In genomic region chr15:68412697-68413096, GRCm38 (mm10) we compare ENCODE assay signal across 31 mouse cellular contexts.
DNase-seq lines count a peak whose midpoint lies in the region; ATAC-seq and TF ChIP-seq lines count a peak whose summit lies in the region.
"Had no signal": no experiment of that assay in that cellular context is flagged by ENCODE, and none has a peak within 500 bp of the region (broad histone marks: within the 10 kb centered on the region; RNA-seq: fewer than 3 reads in every experiment).

No protein-coding gene starts in this region.

- no peaks in the 10 kb centered on the region for H3K36me3 ChIP-seq in lung, embryonic 16.5 days (ENCODE audit: control insufficient read depth, insufficient read depth, low read length)
- H3K36me3 ChIP-seq in heart, embryonic 12.5 days, result no peaks in the 10 kb centered on the region
- H3K36me3 ChIP-seq in heart, postnatal 0 days (replicated peaks; ENCODE audit: control insufficient read depth, insufficient read depth, low read length), result no peaks in the 10 kb centered on the region
- H3K36me3 ChIP-seq: embryonic facial prominence, embryonic 15.5 days; forebrain, embryonic 12.5 days; hindbrain, embryonic 10.5 days; hindbrain, embryonic 15.5 days; kidney, embryonic 15.5 days; limb, embryonic 13.5 days; midbrain, embryonic 10.5 days; midbrain, embryonic 15.5 days; neural tube, embryonic 15.5 days had no signal

- 47% methylated on average over 2 of the region's 2 CpGs for WGBS in lung, embryonic 16.5 days
- WGBS in lung, adult 2 months, result 57% methylated on average over 2 of the region's 2 CpGs
- 23% methylated on average over 2 of the region's 2 CpGs for WGBS in heart, embryonic 12.5 days
- 45% methylated on average over 2 of the region's 2 CpGs for WGBS in heart, postnatal 0 days

- ATAC-seq in lung, embryonic 16.5 days (ENCODE audit: low read depth), result no peak
- peak; percentile 63; the same call in 1 of the 2 replicates for ATAC-seq in heart, embryonic 12.5 days (ENCODE audit: insufficient number of reproducible peaks, low FRiP score)
- peak; percentile 81 for ATAC-seq in heart, postnatal 0 days (ENCODE audit: insufficient read depth, low read depth)
- ATAC-seq: forebrain, postnatal 0 days; inflammation-experienced regulatory T-cells, adult 6 months; midbrain, embryonic 15.5 days; Patski had no signal

- TF ChIP-seq POLR2A in lung, adult 2 months (IDR thresholded peaks at IDR 0.05; ENCODE audit: borderline replicate concordance, extremely low read depth, low read depth, low read length), result no peak

- H3K4me3 ChIP-seq in lung, embryonic 16.5 days (ENCODE audit: low read length), result no peak overlapping the region
- no peak overlapping the region for H3K4me3 ChIP-seq in lung, adult 2 months (replicated peaks; ENCODE audit: extremely low read depth, low read depth, low read length)
- no peak overlapping the region for H3K4me3 ChIP-seq in heart, embryonic 12.5 days
- no peak overlapping the region for H3K4me3 ChIP-seq in heart, postnatal 0 days (ENCODE audit: low read depth, low read length)
- H3K4me3 ChIP-seq: embryonic facial prominence, embryonic 15.5 days; forebrain, embryonic 12.5 days; hindbrain, embryonic 10.5 days; hindbrain, embryonic 15.5 days; kidney, embryonic 15.5 days; limb, embryonic 13.5 days; midbrain, embryonic 10.5 days; midbrain, embryonic 15.5 days; neural tube, embryonic 15.5 days had no signal

- peak; percentile 76 for TF ChIP-seq EP300 in heart, postnatal 0 days (IDR thresholded peaks at IDR 0.05; ENCODE audit: low read depth)

- H3K9ac ChIP-seq in lung, embryonic 16.5 days (ENCODE audit: low read length), result no peak overlapping the region
- H3K9ac ChIP-seq in heart, embryonic 12.5 days, result no peak overlapping the region
- H3K9ac ChIP-seq in heart, postnatal 0 days (replicated peaks; ENCODE audit: low read depth, low read length), result no peak overlapping the region
- H3K9ac ChIP-seq: embryonic facial prominence, embryonic 15.5 days; forebrain, embryonic 12.5 days; forebrain, postnatal 0 days; hindbrain, embryonic 15.5 days; kidney, embryonic 15.5 days; limb, embryonic 13.5 days; midbrain, embryonic 15.5 days; neural tube, embryonic 15.5 days had no signal

- DNase-seq in lung, adult 2 months, result no peak
- DNase-seq in heart, postnatal 0 days (ENCODE audit: low spot score), result peak; percentile 52
- no peak for DNase-seq in left cerebral cortex, adult 8-10 months (ENCODE audit: low spot score in 2 of 2)
- no peak for DNase-seq in ovary, adult 18-20 months (ENCODE audit: low spot score)
- no peak for DNase-seq in right cerebral cortex, postnatal 36 days (ENCODE audit: low spot score in 2 of 2)
- DNase-seq: adrenal gland, postnatal 14 days; cerebellum, adult 11-12 months; cerebellum, postnatal 10 days; forebrain, postnatal 0 days; kidney, adult 18-20 months; kidney, postnatal 25 days; lung, postnatal 10 days; right cerebral cortex, adult 18-20 months; right cerebral cortex, postnatal 4 days; thymus, adult 18-20 months; thymus, postnatal 4 days had no signal

- TF ChIP-seq CTCF in lung, adult 2 months (IDR thresholded peaks at IDR 0.05; ENCODE audit: insufficient read depth, low read length), result no peak
- TF ChIP-seq CTCF in heart, postnatal 0 days (IDR thresholded peaks at IDR 0.05; ENCODE audit: low read depth), result no peak

- H3K4me1 ChIP-seq in lung, embryonic 16.5 days (replicated peaks; ENCODE audit: control insufficient read depth, insufficient read depth, low read length), result peaks cover 15% of the 10 kb centered on the region
- peaks cover 12% of the 10 kb centered on the region for H3K4me1 ChIP-seq in lung, adult 2 months (ENCODE audit: control insufficient read depth, insufficient read depth, low read length)
- H3K4me1 ChIP-seq in heart, embryonic 12.5 days (replicated peaks), result peaks cover 31% of the 10 kb centered on the region
- peaks cover 21% of the 10 kb centered on the region; the same call in 1 of the 2 replicates for H3K4me1 ChIP-seq in heart, postnatal 0 days (ENCODE audit: control insufficient read depth, insufficient read depth)
- H3K4me1 ChIP-seq: embryonic facial prominence, embryonic 15.5 days; hindbrain, embryonic 15.5 days; kidney, embryonic 15.5 days; midbrain, embryonic 15.5 days had no signal

- no peaks in the 10 kb centered on the region for H3K9me3 ChIP-seq in lung, embryonic 16.5 days (ENCODE audit: control insufficient read depth, low read length)
- H3K9me3 ChIP-seq in heart, embryonic 12.5 days (replicated peaks), result no peaks in the 10 kb centered on the region
- H3K9me3 ChIP-seq in heart, postnatal 0 days (replicated peaks; ENCODE audit: control insufficient read depth, low read length), result no peaks in the 10 kb centered on the region
- H3K9me3 ChIP-seq: embryonic facial prominence, embryonic 15.5 days; forebrain, embryonic 12.5 days; hindbrain, embryonic 10.5 days; hindbrain, embryonic 15.5 days; kidney, embryonic 15.5 days; limb, embryonic 13.5 days; midbrain, embryonic 10.5 days; midbrain, embryonic 15.5 days; neural tube, embryonic 15.5 days had no signal

- H3K27me3 ChIP-seq in lung, embryonic 16.5 days (ENCODE audit: control insufficient read depth, insufficient read depth, low read depth, low read length), result no peaks in the 10 kb centered on the region
- peaks cover 7% of the 10 kb centered on the region; the same call in 1 of the 2 replicates for H3K27me3 ChIP-seq in heart, embryonic 12.5 days (replicated peaks)
- H3K27me3 ChIP-seq in heart, postnatal 0 days (ENCODE audit: control insufficient read depth, insufficient read depth, low read length), result 0 out of 2 replicates have a peak, but pooled peaks cover 3% of the 10 kb centered on the region
- H3K27me3 ChIP-seq: embryonic facial prominence, embryonic 15.5 days; forebrain, embryonic 12.5 days; hindbrain, embryonic 15.5 days; kidney, embryonic 15.5 days; limb, embryonic 13.5 days; midbrain, embryonic 15.5 days; neural tube, embryonic 15.5 days had no signal

- H3K27ac ChIP-seq in lung, embryonic 16.5 days (ENCODE audit: low read length), result peak overlapping the region; percentile 94
- H3K27ac ChIP-seq in heart, embryonic 12.5 days (ENCODE audit: poor library complexity, severe bottlenecking), result peak overlapping the region; percentile 58; the same call in 1 of the 2 replicates
- peak overlapping the region; percentile 68 for H3K27ac ChIP-seq in heart, postnatal 0 days (ENCODE audit: low read depth)
- H3K27ac ChIP-seq: embryonic facial prominence, embryonic 15.5 days; forebrain, embryonic 12.5 days; hindbrain, embryonic 10.5 days; hindbrain, embryonic 15.5 days; kidney, embryonic 15.5 days; limb, embryonic 13.5 days; midbrain, embryonic 10.5 days; midbrain, embryonic 15.5 days; neural tube, embryonic 15.5 days; stomach, postnatal 0 days had no signal

- H3K4me2 ChIP-seq in lung, embryonic 16.5 days (ENCODE audit: low read depth, low read length), result no peak overlapping the region
- H3K4me2 ChIP-seq in heart, embryonic 12.5 days, result no peak overlapping the region
- H3K4me2 ChIP-seq in heart, postnatal 0 days (ENCODE audit: low read depth, low read length), result no peak overlapping the region
- H3K4me2 ChIP-seq: embryonic facial prominence, embryonic 15.5 days; forebrain, embryonic 12.5 days; hindbrain, embryonic 15.5 days; kidney, embryonic 15.5 days; limb, embryonic 13.5 days; liver, embryonic 11.5 days; midbrain, embryonic 15.5 days; neural tube, embryonic 15.5 days had no signal
